Mouse (Mus musculus): ENCODE measurements around the gene Prox1. TPM values are rescaled to one million over a fixed set of nuclear protein-coding genes. Genes with fewer than 3 reads are reported as not detected.

Gene Prox1
- polyA plus RNA-seq, 1 experiment, result 1.2 TPM

- TF ChIP-seq CTCF (IDR thresholded peaks at IDR 0.05; ENCODE audit: insufficient read depth, low read length), result no peak
- TF ChIP-seq POLR2A (IDR thresholded peaks at IDR 0.05; ENCODE audit: borderline replicate concordance, extremely low read depth, low read depth, low read length), result no peak
- Histone ChIP-seq H3K4me3 (replicated peaks; ENCODE audit: extremely low read depth, low read depth, low read length) (no peak overlapping the region), H3K4me1 (ENCODE audit: control insufficient read depth, insufficient read depth, low read length) (no peaks in the 10 kb centered on the region)
- DNase-seq, result no peak
- WGBS, result 66% methylated on average over 10 of the region's 10 CpGs
Measured at GRCm38 (mm10) chr1:190079643-190080275, 90.8 kb downstream of the Prox1 start.

- TF ChIP-seq CTCF (IDR thresholded peaks at IDR 0.05; ENCODE audit: insufficient read depth, low read length), result no peak
- TF ChIP-seq POLR2A (IDR thresholded peaks at IDR 0.05; ENCODE audit: borderline replicate concordance, extremely low read depth, low read depth, low read length), result no peak
- Histone ChIP-seq H3K4me3 (replicated peaks; ENCODE audit: extremely low read depth, low read depth, low read length) (no peak overlapping the region), H3K4me1 (ENCODE audit: control insufficient read depth, insufficient read depth, low read length) (no peaks in the 10 kb centered on the region)
- DNase-seq, result no peak
- WGBS, result 64% methylated on average over 11 of the region's 11 CpGs
Measured at GRCm38 (mm10) chr1:190076601-190077000, 93.9 kb downstream of the Prox1 start.

Other genes with a start within 250 kb of the Prox1 start
- 21.5 and 23.4 TPM in 2 replicates for gene Smyd2, start 248.4 kb downstream of the Prox1 start, polyA plus RNA-seq (2012; rRNA removed)

Measured in lung, adult 2 months (tissue).